Mouse (Mus musculus) B cell, adult 2 months (primary cell): ENCODE measurements around the gene Rbms3.

ENCODE experiments used
- DNase-seq, 2 experiments: peaks; one replicate each; pipeline ENCODE4 v3.0.0; 2022

The Rbms3 gene

DNA sequence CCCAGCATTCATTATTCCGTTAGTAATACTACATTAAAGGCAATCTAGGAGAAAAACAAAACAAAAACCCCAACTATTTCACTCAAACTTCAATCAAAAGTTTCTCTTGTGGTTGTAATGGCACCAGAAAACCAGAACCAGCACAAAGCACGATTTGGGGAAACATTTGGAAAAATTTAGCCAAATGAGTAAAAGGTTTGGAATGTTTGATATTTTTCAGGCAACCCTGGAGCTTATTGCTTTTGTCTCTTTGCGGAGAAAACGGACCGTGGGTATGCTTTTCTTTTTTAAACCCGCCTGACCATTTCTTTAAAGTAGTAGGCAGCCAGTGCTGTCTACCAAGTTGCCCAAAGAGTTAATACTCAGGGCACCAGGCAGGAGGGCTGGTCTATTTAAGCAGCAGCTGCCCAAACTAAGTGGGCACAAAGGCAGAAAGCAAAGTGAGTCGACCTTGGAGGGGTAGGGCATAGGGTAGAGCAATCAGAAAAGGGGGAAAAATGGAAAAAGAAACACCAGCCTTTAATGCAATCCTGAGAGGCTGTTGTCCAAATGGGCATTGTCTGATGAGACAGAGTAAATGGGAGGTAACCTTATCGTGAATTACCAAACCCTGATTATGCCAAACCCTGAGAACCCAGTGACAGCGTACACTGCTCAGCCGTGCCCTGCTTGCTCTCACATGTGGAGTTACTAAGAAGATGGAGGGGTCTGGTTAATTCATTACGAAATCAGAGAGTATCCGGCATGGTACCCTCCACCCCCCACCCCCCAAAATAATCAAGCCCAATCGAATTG is 379.5 kb downstream of the Rbms3 start:
- DNase-seq, result no peak

DNA sequence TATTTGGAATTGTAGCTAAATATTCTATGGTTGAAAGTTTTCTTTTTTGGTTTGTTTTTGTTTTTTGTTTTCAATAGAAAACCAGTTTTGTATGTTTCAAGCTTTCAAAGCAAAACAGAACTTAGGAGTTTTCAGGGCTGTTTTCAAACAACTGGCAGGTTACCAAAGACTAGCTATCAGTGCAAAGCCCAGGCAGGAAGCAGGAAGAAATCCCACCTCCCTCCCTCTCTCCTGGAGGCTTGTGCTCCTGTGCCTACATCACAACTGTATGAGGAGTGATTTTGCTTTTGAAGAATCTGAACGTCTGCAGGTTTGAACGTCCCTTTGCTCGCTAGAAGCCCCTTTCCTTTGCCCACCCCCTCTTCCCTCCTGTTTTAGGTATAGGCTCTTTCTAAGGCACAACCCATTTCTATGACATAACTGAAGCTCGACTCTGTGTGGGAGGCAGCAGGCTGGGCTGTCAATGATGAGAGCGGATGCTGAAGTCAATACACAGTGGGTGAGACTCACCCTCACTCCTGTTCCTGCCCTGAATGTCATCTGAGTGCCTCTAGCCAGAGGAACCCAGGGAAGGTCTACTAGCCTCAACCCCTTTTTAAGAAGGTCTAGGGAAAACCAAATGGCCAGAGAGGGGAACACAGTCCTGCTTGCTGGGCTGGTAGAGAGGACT is 382.3 kb downstream of the Rbms3 start:
- no peak for DNase-seq

GRCm38 (mm10) chr9:117246173-117246572 is 383.5 kb downstream of the Rbms3 start:
- no peak for DNase-seq

DNA sequence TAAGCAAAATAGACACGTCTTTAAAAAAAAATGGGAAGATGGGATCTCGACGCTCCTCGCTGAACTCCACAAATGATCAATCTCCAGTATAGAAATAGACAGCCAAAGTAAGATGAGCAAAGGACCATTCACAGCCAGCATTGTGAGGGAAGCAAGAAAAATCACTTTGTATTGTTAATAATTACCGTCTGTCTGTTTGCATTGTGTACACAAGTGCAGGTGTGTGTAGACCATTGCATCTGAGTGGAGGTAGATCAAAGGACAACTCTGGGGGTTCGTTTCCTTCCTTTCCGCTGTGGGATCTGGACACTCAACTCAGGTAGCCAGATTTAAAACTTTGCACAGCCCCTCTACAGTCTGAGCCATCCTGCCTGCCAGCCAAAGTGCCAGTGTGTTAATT is 386.3 kb downstream of the Rbms3 start:
- DNase-seq, result no peak

- DNase-seq, result no peak
Measured at GRCm38 (mm10) chr9:117234726-117235075, 395.0 kb downstream of the Rbms3 start.

DNA sequence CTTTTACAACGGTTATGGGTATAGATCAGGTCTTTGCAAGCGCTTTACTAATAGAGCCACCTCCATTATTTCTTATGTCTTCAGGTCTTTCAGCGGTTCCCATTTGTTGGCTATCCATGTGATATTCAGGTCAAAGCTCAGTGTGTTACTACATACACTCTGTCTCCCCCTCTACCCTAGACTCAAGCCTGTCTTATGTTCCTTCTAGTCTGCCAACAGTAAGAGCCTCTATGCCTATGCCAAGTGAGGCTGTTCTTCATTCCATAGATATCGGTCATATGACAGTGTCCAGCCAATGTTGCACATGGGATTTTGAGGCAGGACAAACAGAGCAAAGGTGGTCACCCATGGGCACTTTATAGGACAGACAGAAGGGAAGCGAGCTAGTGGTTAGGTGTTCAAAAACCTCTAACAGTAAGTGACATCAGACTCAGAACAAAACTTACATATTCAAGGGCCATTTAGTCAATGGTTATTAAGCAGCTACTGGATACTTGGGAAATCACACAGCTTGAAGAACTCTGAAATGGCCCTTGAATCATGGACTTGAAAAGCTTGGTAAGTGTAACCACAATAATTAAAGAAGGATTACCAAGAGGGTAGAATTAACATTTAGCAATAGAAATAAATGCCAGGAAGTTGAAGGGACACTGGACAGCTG is 395.5 kb downstream of the Rbms3 start:
- no peak for DNase-seq

DNA sequence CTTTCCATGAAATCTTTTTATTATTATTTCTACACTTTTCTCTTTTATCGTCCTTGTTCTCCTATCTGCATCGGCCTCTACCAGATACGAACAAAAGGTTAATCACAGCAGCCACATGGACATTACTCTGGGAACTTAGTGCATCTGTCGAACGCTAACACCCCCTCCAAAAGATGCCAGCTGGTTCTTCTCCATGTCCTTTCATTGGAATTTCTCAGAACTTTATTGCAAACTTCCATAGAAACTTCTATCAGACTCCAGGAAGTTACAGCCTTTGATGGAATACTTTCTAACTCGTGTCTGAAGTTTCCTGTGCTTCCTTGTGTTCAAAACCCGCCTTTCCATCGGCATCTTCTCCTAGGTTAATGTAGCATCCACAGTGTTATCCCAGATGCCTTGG is 407.0 kb downstream of the Rbms3 start:
- no peak for DNase-seq

- no peak for DNase-seq
Measured at GRCm38 (mm10) chr9:117221481-117221880, 408.2 kb downstream of the Rbms3 start.

GRCm38 (mm10) chr9:117216026-117216755 is 413.5 kb downstream of the Rbms3 start:
- no peak for DNase-seq

DNA sequence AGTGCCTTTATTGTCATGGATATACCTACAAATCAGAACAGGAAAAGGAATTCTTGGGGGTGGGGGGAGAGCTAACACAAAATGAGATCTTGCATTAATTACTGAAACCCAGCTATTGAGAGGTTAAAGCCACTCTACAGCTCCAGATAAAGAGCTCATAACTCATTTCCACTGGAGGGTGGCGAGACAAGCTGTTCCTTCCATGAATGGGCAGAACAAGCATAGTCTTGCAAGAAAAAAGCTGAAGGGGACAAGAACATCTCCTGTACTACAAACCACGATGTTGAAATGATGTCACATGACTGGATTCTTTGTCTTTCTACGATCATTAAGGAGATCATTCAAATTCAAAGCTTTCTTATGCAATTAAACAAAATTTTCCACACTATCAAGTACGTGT is 417.7 kb downstream of the Rbms3 start:
- DNase-seq, result no peak

DNA sequence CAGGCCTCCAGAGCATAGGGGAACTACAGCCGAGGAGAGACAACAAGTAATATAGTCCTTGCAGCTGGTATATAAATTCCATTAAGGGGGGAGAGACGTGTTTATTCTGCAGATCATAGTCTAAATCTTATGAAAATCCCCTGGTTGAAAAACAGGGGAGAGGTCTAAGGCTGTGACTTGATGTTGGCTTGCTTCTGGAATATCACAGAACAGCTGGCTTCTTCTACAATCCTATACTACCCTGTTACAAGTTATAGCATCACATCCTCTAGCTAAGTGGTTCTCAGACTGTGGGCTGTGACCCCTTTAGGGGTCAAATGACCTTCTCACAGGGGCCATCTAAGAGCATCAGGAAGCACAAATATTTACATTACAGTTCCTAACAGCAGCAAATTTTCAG is 419.4 kb downstream of the Rbms3 start:
- DNase-seq, result no peak

DNA sequence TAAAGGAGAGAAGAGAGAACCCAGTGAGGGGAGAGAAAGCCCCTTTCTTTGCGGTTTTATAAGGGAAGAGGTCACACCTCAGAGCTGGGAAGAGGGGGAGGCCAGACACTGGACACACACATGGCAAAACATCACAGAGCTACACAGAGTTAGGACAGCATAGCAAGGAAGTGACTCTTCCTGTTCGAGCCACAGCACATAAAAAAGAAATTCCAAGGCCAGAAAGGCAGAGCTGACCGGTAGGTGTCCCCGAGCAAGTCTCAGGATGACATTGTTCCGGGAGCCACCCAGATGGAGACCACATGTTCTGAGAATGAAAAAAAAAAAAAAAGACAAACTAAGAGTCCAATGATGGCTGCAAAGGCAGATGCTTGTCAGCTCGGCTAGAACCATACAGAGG is 424.3 kb downstream of the Rbms3 start:
- no peak for DNase-seq

GRCm38 (mm10) chr9:117200067-117200658 is 429.6 kb downstream of the Rbms3 start:
- no peak for DNase-seq

GRCm38 (mm10) chr9:117197531-117197930 is 432.2 kb downstream of the Rbms3 start:
- no peak for DNase-seq

DNA sequence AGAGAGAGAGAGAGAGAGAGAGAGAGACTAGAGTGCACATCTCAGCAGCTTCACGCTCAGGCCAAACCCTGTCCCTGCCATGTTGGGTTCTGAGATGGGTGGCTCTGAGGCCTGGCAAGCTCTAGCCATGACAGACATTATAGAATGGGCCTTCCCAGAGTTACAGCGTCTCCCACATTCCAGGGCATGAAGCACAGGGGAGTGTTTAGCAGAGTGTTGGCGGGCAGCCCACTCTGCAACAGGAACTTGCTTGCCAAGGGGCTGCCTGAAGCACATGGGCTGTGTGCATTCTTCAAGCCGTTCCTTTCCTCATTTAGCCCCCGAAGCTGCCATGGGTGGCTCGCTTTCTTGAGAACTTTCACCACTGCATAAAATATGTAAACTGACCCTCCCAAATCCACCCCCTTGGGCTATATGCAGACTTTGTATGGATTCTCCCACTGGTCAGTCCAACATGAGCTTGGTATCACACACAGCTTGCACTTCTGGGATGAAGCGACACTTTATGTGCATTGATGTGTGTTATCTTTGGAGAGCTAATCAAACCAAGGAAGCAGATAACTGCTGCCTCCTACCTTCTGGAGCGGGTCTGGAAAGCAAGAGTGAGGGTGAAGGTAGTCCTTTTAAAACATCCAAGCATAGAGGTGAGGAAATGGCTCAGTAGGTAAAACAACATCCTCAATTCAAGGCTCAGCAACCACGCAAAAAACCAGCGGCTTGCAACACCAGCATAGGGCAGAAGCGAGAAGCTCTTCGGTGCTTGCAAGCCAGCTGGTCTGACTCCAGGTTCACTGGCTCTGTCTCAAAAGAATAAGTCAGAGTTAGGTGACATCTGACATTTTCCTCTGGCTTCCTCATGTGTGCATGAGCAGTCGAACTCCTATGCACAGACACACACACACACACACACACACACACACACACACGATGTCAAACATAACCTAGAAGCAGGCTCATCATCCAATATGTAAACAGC is 436.9 kb downstream of the Rbms3 start:
- no peak for DNase-seq

- DNase-seq, result no peak
Measured at GRCm38 (mm10) chr9:117192093-117192492, 437.6 kb downstream of the Rbms3 start.

DNA sequence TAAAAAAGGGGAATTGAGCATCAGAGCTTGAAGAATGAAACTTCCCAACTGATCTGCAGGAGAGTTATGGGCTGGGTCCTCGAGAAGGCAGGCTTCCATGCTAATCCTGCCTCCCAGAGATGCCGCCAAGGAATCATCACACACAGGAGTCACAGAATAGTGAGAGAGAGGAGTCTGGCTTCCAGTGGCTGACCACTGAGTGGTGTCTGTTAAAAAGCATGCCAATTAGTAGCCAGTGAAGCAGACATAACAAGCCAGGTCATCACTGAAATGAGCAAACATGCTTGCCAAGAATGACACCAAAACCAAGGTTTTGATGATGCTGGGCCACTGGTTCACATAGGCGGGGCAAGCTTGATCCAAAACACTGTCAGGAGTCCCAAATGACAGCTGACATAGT is 441.3 kb downstream of the Rbms3 start:
- DNase-seq, result no peak

- DNase-seq, result no peak
Measured at GRCm38 (mm10) chr9:117187116-117188034, 442.3 kb downstream of the Rbms3 start.

DNA sequence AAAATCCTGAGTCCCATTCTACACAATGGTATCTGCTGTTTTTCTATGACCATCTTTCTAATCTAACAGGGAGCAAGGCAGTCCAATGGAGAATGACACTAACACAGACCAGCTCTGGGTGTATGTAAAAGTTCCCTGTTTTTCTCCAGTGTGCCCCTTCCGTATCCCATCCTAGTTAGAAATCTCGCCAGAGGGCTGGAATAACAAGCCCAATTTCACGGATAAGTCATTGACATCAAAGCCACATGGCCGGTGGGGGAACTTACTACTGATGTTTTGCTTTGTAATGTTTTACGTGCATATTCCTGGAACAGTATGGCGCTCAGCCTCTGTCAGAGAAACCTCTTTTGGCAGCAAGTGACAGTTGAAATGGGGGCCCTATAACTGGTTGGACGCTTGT is 449.1 kb downstream of the Rbms3 start:
- no peak for DNase-seq

- no peak for DNase-seq
Measured at GRCm38 (mm10) chr9:117178366-117178765, 451.3 kb downstream of the Rbms3 start.

DNA sequence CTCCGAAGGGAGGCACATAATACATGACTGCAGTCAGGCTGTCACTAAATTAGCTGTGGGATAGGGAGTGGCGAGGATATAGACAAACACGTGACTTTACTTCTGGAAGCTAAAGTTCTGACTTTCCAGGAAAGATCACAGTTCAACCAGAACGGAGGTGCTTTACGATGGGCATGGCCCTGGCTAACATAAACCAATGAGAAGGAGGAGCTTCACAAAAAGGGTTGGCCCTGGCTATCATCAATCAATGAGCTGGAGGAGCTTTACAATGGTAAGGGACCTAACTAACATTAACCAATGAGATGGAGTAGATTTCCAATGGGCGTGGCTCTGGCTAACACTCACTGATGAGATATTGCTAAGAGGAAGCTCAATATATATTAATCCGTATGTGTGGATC is 457.2 kb downstream of the Rbms3 start:
- DNase-seq, result no peak
